Mouse (Mus musculus): ENCODE results near the gene Crlf1. TPM values are rescaled to one million over a fixed set of nuclear protein-coding genes. Genes with fewer than 3 reads are reported as not detected.

The Crlf1 gene
- total and polyA plus RNA-seq, 3 experiments: 3.8 to 26.6 TPM; not detected in 1

- Histone ChIP-seq H3K36me3 (ENCODE audit: control insufficient read depth in 1 of 2, insufficient read depth in 2 of 2, low read length in 2 of 2) (no peaks in the 10 kb centered on the region), H3K4me1 (ENCODE audit: control insufficient read depth in 1 of 2, insufficient read depth in 2 of 2, low read length in 2 of 2) (no peaks in the 10 kb centered on the region), H3K4me3 (ENCODE audit: control insufficient read depth in 1 of 2, insufficient read depth in 1 of 2, low read depth in 2 of 2, low read length in 2 of 2) (no peak overlapping the region), H3K27me3 (ENCODE audit: control insufficient read depth in 1 of 2, insufficient read depth in 2 of 2, low read length in 2 of 2) (no peaks in the 10 kb centered on the region; a peak in 1 of 4 replicates), H3K9me3 (replicated peaks; ENCODE audit: insufficient read depth, low read length) (no peaks in the 10 kb centered on the region), H3K9ac (ENCODE audit: control insufficient read depth, low read depth, low read length, poor library complexity, severe bottlenecking) (no peak overlapping the region), H3K79me2 (ENCODE audit: control insufficient read depth, insufficient read depth, low read length, poor library complexity) (no peaks in the 10 kb centered on the region), H3K27ac (ENCODE audit: control insufficient read depth, low read depth, low read length) (no peak overlapping the region)
- TF ChIP-seq MYC (IDR thresholded peaks at IDR 0.05; ENCODE audit: low read depth, low read length): no peak
- TF ChIP-seq TCF12 (IDR thresholded peaks at IDR 0.05; ENCODE audit: low read depth, low read length): no peak
- TF ChIP-seq TAL1 (IDR thresholded peaks at IDR 0.05; ENCODE audit: low read length): no peak
- no peak for TF ChIP-seq USF2 (IDR thresholded peaks at IDR 0.05; ENCODE audit: borderline replicate concordance in 1 of 2, insufficient read depth in 1 of 2, low read depth in 1 of 2, low read length in 2 of 2)
- no peak for TF ChIP-seq TBP (IDR thresholded peaks at IDR 0.05; ENCODE audit: low read depth, low read length)
- TF ChIP-seq E2F4 (IDR thresholded peaks at IDR 0.05; ENCODE audit: borderline replicate concordance, low read depth, low read length): no peak
- DNase-seq (ENCODE audit: low read depth, low spot score): no peak
Observed at GRCm38 (mm10) chr8:70488931-70489470, 4.0 kb upstream of the Crlf1 start.

- Histone ChIP-seq H3K9me3 (replicated peaks; ENCODE audit: insufficient read depth, low read length) (no peaks in the 10 kb centered on the region), H3K27ac (ENCODE audit: control insufficient read depth, low read depth, low read length) (no peak overlapping the region), H3K4me3 (ENCODE audit: control insufficient read depth in 1 of 2, insufficient read depth in 1 of 2, low read depth in 2 of 2, low read length in 2 of 2) (no peak overlapping the region), H3K4me1 (ENCODE audit: control insufficient read depth in 1 of 2, insufficient read depth in 2 of 2, low read length in 2 of 2) (no peaks in the 10 kb centered on the region), H3K27me3 (ENCODE audit: control insufficient read depth in 1 of 2, insufficient read depth in 2 of 2, low read length in 2 of 2) (no peaks in the 10 kb centered on the region; a peak in 1 of 4 replicates), H3K79me2 (ENCODE audit: control insufficient read depth, insufficient read depth, low read length, poor library complexity) (no peaks in the 10 kb centered on the region), H3K36me3 (ENCODE audit: control insufficient read depth in 1 of 2, insufficient read depth in 2 of 2, low read length in 2 of 2) (no peaks in the 10 kb centered on the region), H3K9ac (ENCODE audit: control insufficient read depth, low read depth, low read length, poor library complexity, severe bottlenecking) (no peak overlapping the region)
- TF ChIP-seq NRF1 (IDR thresholded peaks at IDR 0.05; ENCODE audit: insufficient read depth, low read depth, low read length, poor library complexity, severe bottlenecking): no peak
- TF ChIP-seq MXI1 (IDR thresholded peaks at IDR 0.05; ENCODE audit: low read depth, low read length): no peak
- TF ChIP-seq POLR2AphosphoS5 (IDR thresholded peaks at IDR 0.05; ENCODE audit: borderline replicate concordance, low read depth, low read length): no peak
- no peak for TF ChIP-seq GATA1 (IDR thresholded peaks at IDR 0.05; ENCODE audit: low read depth, low read length)
- TF ChIP-seq TAL1 (IDR thresholded peaks at IDR 0.05; ENCODE audit: low read length): no peak
- no peak for TF ChIP-seq UBTF (IDR thresholded peaks at IDR 0.05; ENCODE audit: borderline replicate concordance, insufficient read depth, low read depth, low read length)
- no peak for TF ChIP-seq CTCF (IDR thresholded peaks at IDR 0.05 in 2 of 3, conservative IDR thresholded peaks at IDR 0.05 in 1 of 3; ENCODE audit: control insufficient read depth in 1 of 3, insufficient read depth in 1 of 3, low read depth in 2 of 3, low read length in 3 of 3, poor library complexity in 1 of 3, severe bottlenecking in 1 of 3)
- TF ChIP-seq ZMIZ1 (IDR thresholded peaks at IDR 0.05; ENCODE audit: low read depth, low read length): no peak
- no peak for TF ChIP-seq HCFC1 (IDR thresholded peaks at IDR 0.05; ENCODE audit: low read depth, low read length)
- no peak for TF ChIP-seq MAFK (IDR thresholded peaks at IDR 0.05; ENCODE audit: borderline replicate concordance, low read depth, low read length)
- no peak for TF ChIP-seq ZKSCAN1 (IDR thresholded peaks at IDR 0.05; ENCODE audit: low read depth, low read length)
- DNase-seq (ENCODE audit: low read depth, low spot score): no peak
Observed at GRCm38 (mm10) chr8:70489576-70489975, 3.4 kb upstream of the Crlf1 start.

Data from MEL (cell line).